In the genomic region with DNA sequence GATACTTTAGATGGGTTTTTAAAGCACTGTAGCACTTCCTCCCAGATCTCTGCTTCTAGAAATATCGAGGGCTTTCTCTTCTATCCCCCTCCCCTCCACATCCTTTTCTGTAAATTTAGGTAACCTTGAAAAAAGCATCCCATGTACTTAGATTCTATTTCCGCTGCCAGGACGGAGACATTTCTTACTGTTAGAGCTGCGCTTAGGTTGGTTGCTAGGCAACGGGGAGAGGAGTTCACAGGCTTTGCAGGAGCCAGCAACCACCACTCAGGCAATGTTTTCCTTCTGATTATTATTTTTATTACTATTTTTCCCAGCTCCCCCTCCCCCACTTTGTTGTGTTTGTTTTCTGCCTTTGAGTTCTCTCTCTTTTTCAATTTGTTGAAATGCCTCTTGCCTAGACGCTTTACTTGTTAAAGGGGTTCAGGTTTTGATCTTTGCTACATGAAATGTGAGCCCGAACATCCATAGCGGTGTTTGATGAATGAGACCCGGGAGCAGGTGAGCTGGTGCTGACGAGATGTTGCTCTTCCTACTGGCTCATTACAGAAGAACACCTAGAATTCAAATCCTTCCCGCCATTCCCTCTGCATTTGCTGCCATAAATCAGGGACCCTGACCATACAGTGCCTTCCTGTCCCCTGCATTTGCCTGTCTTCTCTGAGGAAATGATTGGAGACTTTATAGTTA, we compare ENCODE assay signal across 8 mouse cellular contexts.
DNase-seq lines count a peak whose midpoint lies in the region; ATAC-seq and TF ChIP-seq lines count a peak whose summit lies in the region.
"Had no signal": no experiment of that assay in that cellular context is flagged by ENCODE, and none has a peak within 500 bp of the region (broad histone marks: within the 10 kb centered on the region; RNA-seq: fewer than 3 reads in every experiment).

No protein-coding gene starts in this region.

- no peak overlapping the region for H3K9ac ChIP-seq in lung, postnatal 0 days (replicated peaks; ENCODE audit: low read depth)
- H3K9ac ChIP-seq in forebrain, embryonic 15.5 days (replicated peaks), result no peak overlapping the region
- H3K9ac ChIP-seq: liver, embryonic 15.5 days had no signal

- H3K4me1 ChIP-seq in lung, postnatal 0 days (ENCODE audit: insufficient read depth, low read depth, low read length), result no peaks in the 10 kb centered on the region
- H3K4me1 ChIP-seq in lung, adult 2 months (ENCODE audit: control insufficient read depth, insufficient read depth, low read length), result no peaks in the 10 kb centered on the region
- H3K4me1 ChIP-seq in forebrain, embryonic 15.5 days, result peaks cover 18% of the 10 kb centered on the region
- H3K4me1 ChIP-seq: liver, embryonic 15.5 days had no signal

- 36% methylated on average over 11 of the region's 11 CpGs for WGBS in lung, postnatal 0 days
- 52% methylated on average over 11 of the region's 11 CpGs for WGBS in lung, adult 2 months
- WGBS in forebrain, embryonic 15.5 days, result 42% methylated on average over 11 of the region's 11 CpGs

- intact Hi-C loops in gastrocnemius, postnatal 14 days (cut with DNase I; ENCODE audit: low total_unique reads), result no loop called here

- peak; percentile 63 for DNase-seq in lung, postnatal 0 days (ENCODE audit: low spot score)
- DNase-seq in lung, adult 2 months, result no peak
- peak; percentile 73 for DNase-seq in left cerebral cortex, adult 11 months (ENCODE audit: low spot score)
- DNase-seq in right cerebral cortex, adult 2 months (ENCODE audit: low spot score in 2 of 2), result peak; percentile 60
- DNase-seq in spleen, adult 12 weeks (ENCODE audit: low spot score), result no peak
- no peak for DNase-seq in gastrocnemius, postnatal 14 days

- H3K4me3 ChIP-seq in lung, postnatal 0 days (ENCODE audit: low read depth, low read length), result no peak overlapping the region
- no peak overlapping the region for H3K4me3 ChIP-seq in lung, adult 2 months (replicated peaks; ENCODE audit: extremely low read depth, low read depth, low read length)
- no peak overlapping the region for H3K4me3 ChIP-seq in forebrain, embryonic 15.5 days
- H3K4me3 ChIP-seq: liver, embryonic 15.5 days had no signal

- H3K27ac ChIP-seq in lung, postnatal 0 days (ENCODE audit: low read length), result no peak overlapping the region
- H3K27ac ChIP-seq in forebrain, embryonic 15.5 days (replicated peaks), result peak overlapping the region; percentile 69
- H3K27ac ChIP-seq: liver, embryonic 15.5 days had no signal

- no peak for TF ChIP-seq CTCF in lung, postnatal 0 days (IDR thresholded peaks at IDR 0.05)
- no peak for TF ChIP-seq CTCF in lung, adult 2 months (IDR thresholded peaks at IDR 0.05; ENCODE audit: insufficient read depth, low read length)

- no peaks in the 10 kb centered on the region for H3K27me3 ChIP-seq in lung, postnatal 0 days (replicated peaks; ENCODE audit: insufficient read depth, low read length)
- H3K27me3 ChIP-seq in forebrain, embryonic 15.5 days, result no peaks in the 10 kb centered on the region
- H3K27me3 ChIP-seq: liver, embryonic 15.5 days had no signal

- H3K4me2 ChIP-seq in lung, postnatal 0 days (replicated peaks; ENCODE audit: low read depth, low read length), result no peak overlapping the region
- H3K4me2 ChIP-seq in forebrain, embryonic 15.5 days (replicated peaks), result peak overlapping the region; percentile 14; the same call in 1 of the 2 replicates
- H3K4me2 ChIP-seq: liver, embryonic 15.5 days had no signal

- no peaks in the 10 kb centered on the region for H3K36me3 ChIP-seq in lung, postnatal 0 days (ENCODE audit: insufficient read depth, low read length)
- H3K36me3 ChIP-seq in forebrain, embryonic 15.5 days, result no peaks in the 10 kb centered on the region
- H3K36me3 ChIP-seq: liver, embryonic 15.5 days had no signal

- TF ChIP-seq POLR2A in lung, adult 2 months (IDR thresholded peaks at IDR 0.05; ENCODE audit: borderline replicate concordance, extremely low read depth, low read depth, low read length), result no peak

- TF ChIP-seq EP300 in lung, postnatal 0 days (IDR thresholded peaks at IDR 0.05), result no peak

- no peak for ATAC-seq in lung, postnatal 0 days
- peak; percentile 86 for ATAC-seq in forebrain, embryonic 15.5 days (replicated peaks)

- no peaks in the 10 kb centered on the region for H3K9me3 ChIP-seq in lung, postnatal 0 days (ENCODE audit: low read length)
- H3K9me3 ChIP-seq in forebrain, embryonic 15.5 days, result no peaks in the 10 kb centered on the region
- H3K9me3 ChIP-seq: liver, embryonic 15.5 days had no signal

Comparison
In these comparisons a context has a peak if more than half of its experiments do, and no peak if none do; other contexts are left out.
1. DNase-seq: peak in lung, postnatal 0 days (single experiment), left cerebral cortex, adult 11 months (single experiment) and right cerebral cortex, adult 2 months (2 of 2); none in lung, adult 2 months (single experiment), spleen, adult 12 weeks (single experiment) and gastrocnemius, postnatal 14 days (single experiment).